Mouse (Mus musculus) v-Abl transformed pro-B cells (cell line): Measurements from ENCODE around the gene Copg1.
"Not testable (repeated sequence)": the region's sequence is repeated elsewhere in the genome, so short reads cannot be mapped to it uniquely, and the experiment has no call there.

Source experiments
- in situ Hi-C, 2 experiments: fragments of 400-800 bp; cut with MboI; formaldehyde crosslinking; loops; one replicate each; pipeline ENCODE4 v1.15.1; 2025; ENCODE audit not compliant: unreplicated experiment in 2 of 2

The Copg1 gene

DNA sequence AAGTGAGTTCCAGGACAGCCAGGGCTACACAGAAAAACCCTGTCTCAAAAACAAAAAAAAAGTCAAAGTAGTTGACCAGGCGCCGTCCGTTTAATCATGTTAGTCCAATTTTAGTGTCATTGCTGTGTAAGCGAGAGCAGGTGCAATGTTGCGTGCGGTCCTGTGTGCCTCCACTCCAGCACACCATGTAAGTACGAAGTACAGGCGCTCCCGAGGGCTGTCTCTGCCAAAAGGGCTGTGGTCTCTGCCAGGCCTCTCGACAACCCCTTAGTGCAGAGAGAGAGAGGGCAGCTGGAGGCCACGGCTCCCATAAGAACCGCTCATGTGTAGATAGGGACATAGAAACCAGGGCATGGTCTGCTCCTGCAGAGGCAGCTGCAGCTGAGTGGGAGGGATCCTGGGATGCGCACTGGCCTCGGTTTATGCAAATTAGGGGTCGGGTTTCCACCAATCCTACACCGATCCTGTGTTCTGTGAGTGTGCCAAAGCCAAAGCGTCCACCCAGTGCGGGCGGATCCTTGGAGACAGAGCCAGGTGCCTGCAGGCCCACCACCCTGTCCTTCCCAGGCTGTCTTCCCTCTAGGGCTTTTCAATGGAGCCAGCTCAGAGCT is 49.7 kb downstream of the Copg1 start:
- in situ Hi-C loops = no loop called here

DNA sequence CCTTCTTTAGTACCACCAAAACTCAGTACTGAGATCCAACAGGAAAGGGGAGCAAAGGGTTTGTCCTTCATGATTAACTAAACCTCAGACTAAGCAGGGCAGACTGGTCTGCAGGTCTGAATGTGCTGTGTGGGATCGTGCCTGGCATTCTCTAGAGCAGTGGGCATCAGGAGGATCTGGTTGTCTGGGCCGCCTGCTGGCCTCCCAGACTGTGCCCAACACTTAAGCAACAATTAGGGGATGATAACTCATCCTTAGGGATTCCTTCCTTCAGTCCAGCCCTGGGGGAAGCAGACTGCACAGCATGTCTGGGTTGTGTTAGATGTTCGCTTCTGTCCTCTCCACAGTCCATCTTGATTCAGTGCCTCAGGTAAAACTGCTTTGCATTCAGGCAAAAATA is 51.3 kb downstream of the Copg1 start:
- in situ Hi-C loops = no loop called here

DNA sequence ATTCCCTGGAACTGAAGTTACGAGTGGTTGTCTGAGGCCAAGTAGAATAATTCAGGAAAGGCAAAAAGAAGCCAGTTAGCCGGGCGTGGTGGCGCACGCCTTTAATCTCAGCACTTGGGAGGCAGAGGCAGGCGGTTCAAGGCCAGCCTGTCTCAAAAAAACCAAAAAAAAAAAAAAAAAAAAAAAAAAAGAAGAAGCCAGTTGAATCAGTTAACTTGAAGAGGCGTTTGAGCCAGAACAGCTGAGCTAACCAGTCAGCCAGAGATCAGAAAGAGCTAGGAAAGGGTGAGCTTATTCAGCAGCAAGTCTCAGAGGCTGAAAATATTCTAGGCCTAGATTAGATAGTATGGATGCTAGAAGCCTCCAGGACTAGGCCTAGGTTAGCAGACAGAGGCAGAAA is 54.6 kb downstream of the Copg1 start:
- in situ Hi-C loops = no loop called here

DNA sequence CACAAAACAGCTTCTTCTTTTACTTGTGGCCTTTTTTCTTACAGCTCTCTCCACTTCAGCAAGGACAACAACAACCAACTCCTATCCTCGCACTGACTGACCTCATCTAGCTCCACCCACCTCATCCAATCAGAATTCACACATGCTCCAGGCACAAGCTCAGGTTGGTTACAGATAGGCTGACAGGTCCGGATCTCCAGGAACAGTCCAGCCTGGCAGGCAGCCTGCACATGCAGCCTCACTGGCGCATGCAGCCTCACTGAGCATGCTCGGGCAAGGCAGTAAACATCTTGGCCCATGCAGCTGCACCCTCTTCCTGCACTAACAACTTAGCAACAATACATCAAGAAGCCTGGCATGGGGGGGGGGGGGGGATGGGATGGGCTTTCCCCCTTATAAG is 74.8 kb downstream of the Copg1 start:
- in situ Hi-C loops = not testable (repeated sequence)
